Mouse (Mus musculus) left cerebral cortex, adult 2 months (tissue): Measurements from ENCODE around the gene Trim56. TPM values are rescaled to one million over a fixed set of nuclear protein-coding genes. Genes with fewer than 3 reads are reported as not detected.
"Not testable (repeated sequence)": the region's sequence is repeated elsewhere in the genome, so short reads cannot be mapped to it uniquely, and the experiment has no call there.

Source experiments
- DNase-seq, 2 experiments: peaks; one replicate each; pipeline ENCODE4 v3.0.0; 2021 to 2022; ENCODE audit warnings: low spot score in 2 of 2, mixed read lengths in 1 of 2; ENCODE audit errors: extremely low spot score in 1 of 2
- H3K27ac ChIP-seq: fragments of 200-600 bp; 2 replicates; pipeline ENCODE4 v1.8.1; 2022
- H3K4me3 ChIP-seq: fragments of 200-600 bp; 2 replicates; pipeline ENCODE4 v1.8.1; 2022
- CTCF ChIP-seq: fragments of 200-600 bp; IDR thresholded peaks from 2 replicates; pipeline ENCODE4 v1.8.1; 2022; ENCODE audit warnings: antibody characterized with exemption, mild to moderate bottlenecking, moderate library complexity
- intact Hi-C: fragments of 180-260 bp; cut with DNase I; formaldehyde crosslinking; loops from one replicate; pipeline ENCODE4 v1.15.1; 2025
- total RNA-seq, 2 experiments: library from RNA; stranded (reverse); gene quantifications; 2 replicates each; pipeline ENCODE4 v1.2.3; 2021

Gene Trim56
- total RNA-seq, 2 experiments from 2014 or later: 4.3 to 5.7 TPM

GRCm38 (mm10) chr5:137122686-137123193 lies 6.7 kb upstream of the Trim56 start:
- TF ChIP-seq CTCF: peak; percentile 83
- H3K27ac ChIP-seq: no peak overlapping the region
- intact Hi-C loops: loop anchor here (2.0 kb wide), 1 partner anchor 164 kb away; the partner anchor contains the start of gene Ache
- no peak overlapping the region for H3K4me3 ChIP-seq
- peak; percentile 57 to 59 for DNase-seq

GRCm38 (mm10) chr5:137121280-137121679 lies 5.3 kb upstream of the Trim56 start:
- DNase-seq: no peak
- TF ChIP-seq CTCF: no peak
- H3K27ac ChIP-seq: no peak overlapping the region
- intact Hi-C loops: no loop called here
- H3K4me3 ChIP-seq: no peak overlapping the region

GRCm38 (mm10) chr5:137118878-137119277 lies 2.9 kb upstream of the Trim56 start:
- intact Hi-C loops: no loop called here
- no peak overlapping the region for H3K27ac ChIP-seq
- H3K4me3 ChIP-seq: no peak overlapping the region
- no peak for TF ChIP-seq CTCF
- no peak for DNase-seq

GRCm38 (mm10) chr5:137117994-137118393 lies 2.0 kb upstream of the Trim56 start:
- intact Hi-C loops, H3K4me3 ChIP-seq, H3K27ac ChIP-seq, DNase-seq: not testable (repeated sequence)

- H3K4me3 ChIP-seq: no peak overlapping the region
- H3K27ac ChIP-seq: no peak overlapping the region
- DNase-seq: no peak
- no peak for TF ChIP-seq CTCF
- intact Hi-C loops: no loop called here
Observed at GRCm38 (mm10) chr5:137116987-137117386, 978 bp upstream of the Trim56 start.

DNA sequence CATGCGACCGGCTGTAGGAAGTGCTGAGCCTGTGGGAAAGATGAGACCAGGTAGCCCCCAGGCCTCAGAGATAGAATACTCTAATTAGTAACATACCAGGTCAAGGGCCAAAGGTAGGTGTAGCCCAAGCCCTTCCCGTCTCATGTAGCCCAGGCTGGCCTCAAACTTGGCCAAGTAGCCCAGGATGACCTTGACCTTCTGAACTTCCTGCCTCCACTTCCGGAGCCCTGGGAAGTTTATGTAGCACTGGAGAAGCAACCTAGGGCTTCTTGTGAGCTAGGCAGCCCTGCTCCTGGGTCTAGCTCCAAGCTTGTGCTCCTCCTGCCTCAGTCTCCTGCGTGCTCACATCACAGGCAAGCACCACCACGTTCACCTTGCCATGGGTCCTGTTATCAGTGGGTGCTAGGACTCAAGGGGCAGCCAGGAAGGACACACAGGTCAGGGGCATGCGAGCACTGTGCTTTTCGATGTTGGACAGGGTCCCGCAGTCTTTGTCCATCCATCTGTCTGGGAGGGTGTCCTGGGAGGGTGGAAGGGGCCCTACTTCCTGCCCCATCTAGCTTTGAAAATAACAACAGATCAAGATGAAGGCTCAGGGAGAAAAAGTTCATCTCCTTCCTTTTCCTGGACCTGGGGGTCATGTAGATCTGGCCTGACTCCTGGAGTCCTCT lies 983 bp downstream of the Trim56 start:
- DNase-seq: no peak
- no peak overlapping the region for H3K27ac ChIP-seq
- H3K4me3 ChIP-seq: peak overlapping the region; percentile 51
- TF ChIP-seq CTCF: no peak
- intact Hi-C loops: no loop called here

DNA sequence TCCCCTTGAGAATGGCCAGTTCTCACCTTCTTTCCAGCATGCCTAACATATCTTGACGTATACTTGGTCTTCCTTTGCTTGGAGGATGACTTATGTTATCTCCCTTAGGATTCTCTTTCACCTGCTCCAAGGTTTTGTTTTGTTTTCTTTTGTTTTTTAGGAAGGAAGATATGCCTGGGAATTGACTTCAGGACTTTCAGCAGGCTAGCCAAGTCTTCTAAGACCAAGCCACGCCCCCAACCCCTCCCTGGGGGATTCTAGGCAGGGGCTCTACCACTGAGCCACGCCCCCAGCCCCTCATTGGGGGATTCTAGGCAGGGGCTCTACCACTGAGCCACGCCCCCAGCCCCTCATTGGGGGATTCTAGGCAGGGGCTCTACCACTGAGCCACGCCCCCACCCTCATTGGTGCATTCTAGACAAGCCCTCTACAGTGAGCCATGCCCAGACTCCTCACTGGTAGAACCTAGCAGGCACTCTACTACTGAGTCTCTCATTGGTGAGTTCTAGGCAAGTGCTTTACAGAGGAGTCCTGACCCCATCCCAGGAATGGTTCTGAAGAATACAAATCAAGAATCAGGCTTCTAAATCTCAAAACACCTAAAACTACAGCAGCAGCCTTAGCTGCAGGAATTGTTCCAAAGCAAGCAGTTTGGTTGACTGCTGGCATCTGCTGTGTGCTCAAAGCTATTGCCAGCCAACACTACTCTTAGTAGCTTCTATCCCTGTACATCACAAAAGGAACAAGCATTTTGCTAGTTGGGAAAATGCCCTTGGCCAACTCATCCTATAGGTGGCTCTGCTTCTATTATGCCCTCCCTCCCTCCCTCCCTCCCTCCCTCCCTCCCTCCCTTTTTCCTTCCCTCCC lies 4.2 kb downstream of the Trim56 start:
- DNase-seq: no peak
- H3K4me3 ChIP-seq: no peak overlapping the region
- no peak overlapping the region for H3K27ac ChIP-seq
- TF ChIP-seq CTCF: no peak
- intact Hi-C loops: no loop called here

DNA sequence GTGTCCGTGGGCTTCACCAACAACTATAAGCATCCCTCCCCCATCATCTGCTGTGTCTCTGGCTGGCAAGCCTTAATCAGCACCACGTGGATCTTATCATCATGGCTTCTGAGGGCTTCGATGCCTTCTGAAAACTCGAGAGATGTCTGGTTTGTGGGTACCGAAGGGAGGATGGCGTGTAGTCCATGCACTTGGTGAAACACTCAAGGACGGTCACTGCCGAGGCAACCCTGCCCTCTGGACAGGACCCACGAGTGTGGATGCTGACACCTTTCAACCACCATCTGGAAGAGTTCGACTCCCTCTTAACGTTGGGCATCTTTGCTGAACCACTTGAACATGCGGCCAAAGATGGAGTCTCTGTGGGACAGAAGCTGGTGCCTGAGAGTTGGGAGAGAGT lies 5.1 kb downstream of the Trim56 start:
- no peak for TF ChIP-seq CTCF
- no peak for DNase-seq
- Histone ChIP-seq H3K4me3 (no peak overlapping the region), H3K27ac (no peak overlapping the region)
- intact Hi-C loops: no loop called here

GRCm38 (mm10) chr5:137109941-137110593 lies 5.9 kb downstream of the Trim56 start:
- no peak for DNase-seq
- TF ChIP-seq CTCF: no peak
- no peak overlapping the region for H3K4me3 ChIP-seq
- intact Hi-C loops: loop anchor here (2.0 kb wide), 1 partner anchor 181 kb away; no protein-coding TSS in a partner anchor
- H3K27ac ChIP-seq: no peak overlapping the region

DNA sequence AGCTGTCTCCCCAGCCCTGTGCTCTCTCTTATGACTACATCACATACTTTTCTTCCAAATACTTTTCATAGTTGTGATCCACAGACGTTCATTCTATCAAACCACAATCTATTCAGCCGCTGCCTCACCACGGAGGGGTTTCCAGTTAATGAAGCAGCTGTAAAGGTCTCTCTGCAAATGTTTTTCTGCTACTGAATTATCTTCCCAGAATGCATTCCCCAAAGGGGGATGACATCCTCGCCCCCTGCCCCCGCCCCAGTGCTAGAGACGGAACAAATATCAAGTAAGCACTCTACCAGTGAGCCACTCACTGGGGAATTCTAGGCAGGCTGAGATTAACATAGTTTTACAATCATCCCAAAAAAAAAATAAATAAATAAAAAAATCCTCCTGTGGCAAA lies 7.9 kb downstream of the Trim56 start:
- TF ChIP-seq CTCF: no peak
- no peak for DNase-seq
- H3K4me3 ChIP-seq: no peak overlapping the region
- intact Hi-C loops: loop anchor here (2.0 kb wide), 1 partner anchor 179 kb away; no protein-coding TSS in a partner anchor
- no peak overlapping the region for H3K27ac ChIP-seq

DNA sequence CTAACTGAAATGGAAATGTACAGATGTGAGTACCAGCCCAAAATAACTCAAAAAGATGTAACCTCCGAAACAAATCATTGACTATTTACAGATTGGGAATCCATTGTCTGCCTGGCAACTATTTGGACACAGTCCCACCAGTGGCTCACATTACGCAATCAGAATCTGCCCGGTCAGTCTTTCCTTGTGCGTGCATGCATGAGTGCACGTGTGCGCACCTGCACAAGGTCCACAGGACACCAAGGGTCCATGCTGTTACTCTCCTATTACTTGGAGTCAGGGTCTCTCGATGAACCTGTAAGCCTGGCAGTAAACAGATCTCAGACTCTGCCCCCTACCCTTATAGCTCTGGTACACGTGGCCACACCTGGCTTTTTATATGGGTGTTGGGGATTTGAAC lies 8.3 kb downstream of the Trim56 start:
- intact Hi-C loops: loop anchor here (1.0 to 2.0 kb wide), 3 partner anchors 45 to 179 kb away; no protein-coding TSS in a partner anchor
- no peak for TF ChIP-seq CTCF
- DNase-seq: no peak
- no peak overlapping the region for H3K4me3 ChIP-seq
- no peak overlapping the region for H3K27ac ChIP-seq

DNA sequence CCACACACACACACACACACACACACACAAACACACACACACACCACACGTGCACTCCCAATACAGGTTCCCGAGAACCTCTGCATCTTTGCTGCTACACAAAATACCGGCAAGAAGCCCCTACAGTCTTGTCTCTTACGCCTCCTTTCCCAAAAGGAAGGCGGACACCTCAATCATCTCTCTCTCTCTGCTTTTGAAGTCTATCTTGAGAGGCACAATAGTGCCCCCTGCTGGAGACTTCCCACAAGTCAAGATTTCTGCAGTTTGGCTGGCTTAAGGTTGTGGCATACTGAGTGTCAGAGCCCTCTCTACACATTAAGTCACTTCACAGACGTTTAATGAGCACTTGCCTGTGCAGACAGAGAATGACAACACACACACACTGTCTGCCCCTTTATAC lies 9.0 kb downstream of the Trim56 start:
- peak; percentile 80 to 88 for DNase-seq
- Histone ChIP-seq H3K4me3 (no peak overlapping the region), H3K27ac (no peak overlapping the region)
- intact Hi-C loops: loop anchor here (1.0 kb wide), 2 partner anchors 45 to 82 kb away; no protein-coding TSS in a partner anchor
- peak; percentile 89 for TF ChIP-seq CTCF
